Mouse (Mus musculus) thymus, adult 2 months (tissue): ENCODE measurements at regions not wholly inside any gene's neighbourhood (a gene's known extent, or its start where the extent isn't known, plus 50 kb on each side); places are given as distances from the start of the nearest gene placed in this dataset.

Source experiments
- CTCF ChIP-seq: fragments of 200-500 bp; IDR thresholded peaks from 2 replicates; pipeline ENCODE4 v1.5.1; 2012; ENCODE audit warnings: mild to moderate bottlenecking, control low read depth, low read length, moderate library complexity, borderline replicate concordance; ENCODE audit not compliant: control insufficient read depth, poor library complexity, insufficient read depth; ENCODE audit errors: extremely low read depth
- POLR2A ChIP-seq: fragments of 200-500 bp; IDR thresholded peaks from 2 replicates; pipeline ENCODE4 v1.6.1; 2012; ENCODE audit warnings: mild to moderate bottlenecking, low read length, control low read depth, moderate library complexity; ENCODE audit not compliant: control insufficient read depth, poor library complexity, insufficient read depth; ENCODE audit errors: extremely low read depth

- TF ChIP-seq POLR2A (no peak), CTCF (no peak)
Measured at GRCm38 (mm10) chr1:13424524-13424923, 2010.6 kb downstream of the A830018L16Rik start.
